Mouse (Mus musculus): ENCODE measurements at regions not wholly inside any gene's neighbourhood (a gene's known extent, or its start where the extent isn't known, plus 50 kb on each side); places are given as distances from the start of the nearest gene placed in this dataset.

GRCm38 (mm10) chr11:20965575-20966239, 125.4 kb upstream of the Peli1 start:
- DNase-seq (ENCODE audit: low read depth, low spot score): no peak
- H3K9me3 ChIP-seq (replicated peaks; ENCODE audit: insufficient read depth, low read length): no peaks in the 10 kb centered on the region
- no peaks in the 10 kb centered on the region for H3K79me2 ChIP-seq (ENCODE audit: control insufficient read depth, insufficient read depth, low read length, poor library complexity)
- H3K4me3 ChIP-seq (ENCODE audit: control insufficient read depth in 1 of 2, insufficient read depth in 1 of 2, low read depth in 2 of 2, low read length in 2 of 2): no peak overlapping the region
- H3K27ac ChIP-seq (ENCODE audit: control insufficient read depth, low read depth, low read length): no peak overlapping the region
- TF ChIP-seq ZNF384 (IDR thresholded peaks at IDR 0.05; ENCODE audit: low read depth, low read length): no peak
- H3K9ac ChIP-seq (ENCODE audit: control insufficient read depth, low read depth, low read length, poor library complexity, severe bottlenecking): no peak overlapping the region
- no peaks in the 10 kb centered on the region for H3K36me3 ChIP-seq (ENCODE audit: control insufficient read depth in 1 of 2, insufficient read depth in 2 of 2, low read length in 2 of 2)
- H3K27me3 ChIP-seq (ENCODE audit: control insufficient read depth in 1 of 2, insufficient read depth in 2 of 2, low read length in 2 of 2): peaks cover 7 to 14% of the 10 kb centered on the region in 2 experiments
- H3K4me1 ChIP-seq (ENCODE audit: control insufficient read depth in 1 of 2, insufficient read depth in 2 of 2, low read length in 2 of 2): no peaks in the 10 kb centered on the region

GRCm38 (mm10) chr11:20967321-20967984, 123.6 kb upstream of the Peli1 start:
- Histone ChIP-seq H3K9me3 (replicated peaks; ENCODE audit: insufficient read depth, low read length) (no peaks in the 10 kb centered on the region), H3K27ac (ENCODE audit: control insufficient read depth, low read depth, low read length) (no peak overlapping the region), H3K9ac (ENCODE audit: control insufficient read depth, low read depth, low read length, poor library complexity, severe bottlenecking) (no peak overlapping the region), H3K4me3 (ENCODE audit: control insufficient read depth in 1 of 2, insufficient read depth in 1 of 2, low read depth in 2 of 2, low read length in 2 of 2) (no peak overlapping the region), H3K27me3 (ENCODE audit: control insufficient read depth in 1 of 2, insufficient read depth in 2 of 2, low read length in 2 of 2) (peaks cover 2 to 12% of the 10 kb centered on the region in 2 experiments; a peak in 3 of 4 replicates), H3K36me3 (ENCODE audit: control insufficient read depth in 1 of 2, insufficient read depth in 2 of 2, low read length in 2 of 2) (no peaks in the 10 kb centered on the region), H3K4me1 (ENCODE audit: control insufficient read depth in 1 of 2, insufficient read depth in 2 of 2, low read length in 2 of 2) (no peaks in the 10 kb centered on the region), H3K79me2 (ENCODE audit: control insufficient read depth, insufficient read depth, low read length, poor library complexity) (no peaks in the 10 kb centered on the region)
- no peak for DNase-seq (ENCODE audit: low read depth, low spot score)
- TF ChIP-seq ELF1 (IDR thresholded peaks at IDR 0.05; ENCODE audit: low read depth, low read length) (no peak), MAZ (IDR thresholded peaks at IDR 0.05; ENCODE audit: low read depth, low read length) (no peak), MYB (IDR thresholded peaks at IDR 0.05; ENCODE audit: low read depth, low read length) (no peak), RCOR1 (IDR thresholded peaks at IDR 0.05; ENCODE audit: low read depth, low read length) (no peak), MEF2A (IDR thresholded peaks at IDR 0.05; ENCODE audit: extremely low read depth, insufficient replicate concordance, low read depth, low read length, poor library complexity, severe bottlenecking) (no peak), GABPA (IDR thresholded peaks at IDR 0.05; ENCODE audit: low read depth, low read length) (no peak), ZMIZ1 (IDR thresholded peaks at IDR 0.05; ENCODE audit: low read depth, low read length) (no peak)

GRCm38 (mm10) chr11:20968341-20968740, 122.8 kb upstream of the Peli1 start:
- no peak for DNase-seq (ENCODE audit: low read depth, low spot score)
- Histone ChIP-seq H3K4me1 (ENCODE audit: control insufficient read depth in 1 of 2, insufficient read depth in 2 of 2, low read length in 2 of 2) (no peaks in the 10 kb centered on the region), H3K27ac (ENCODE audit: control insufficient read depth, low read depth, low read length) (no peak overlapping the region), H3K79me2 (ENCODE audit: control insufficient read depth, insufficient read depth, low read length, poor library complexity) (no peaks in the 10 kb centered on the region), H3K9me3 (replicated peaks; ENCODE audit: insufficient read depth, low read length) (no peaks in the 10 kb centered on the region), H3K9ac (ENCODE audit: control insufficient read depth, low read depth, low read length, poor library complexity, severe bottlenecking) (no peak overlapping the region), H3K4me3 (ENCODE audit: control insufficient read depth in 1 of 2, insufficient read depth in 1 of 2, low read depth in 2 of 2, low read length in 2 of 2) (no peak overlapping the region), H3K27me3 (ENCODE audit: control insufficient read depth in 1 of 2, insufficient read depth in 2 of 2, low read length in 2 of 2) (peaks cover 0 to 13% of the 10 kb centered on the region in 2 experiments; a peak in 2 of 4 replicates), H3K36me3 (ENCODE audit: control insufficient read depth in 1 of 2, insufficient read depth in 2 of 2, low read length in 2 of 2) (no peaks in the 10 kb centered on the region)
- no peak for TF ChIP-seq RAD21 (IDR thresholded peaks at IDR 0.05; ENCODE audit: low read depth, low read length)
